Mouse (Mus musculus) ovary, postnatal 14 days (tissue): ENCODE measurements around the gene Tldc1.

Source experiments
- DNase-seq: peaks from one replicate; pipeline ENCODE4 v3.0.0; 2022; ENCODE audit warnings: low spot score

Tldc1 gene

DNA sequence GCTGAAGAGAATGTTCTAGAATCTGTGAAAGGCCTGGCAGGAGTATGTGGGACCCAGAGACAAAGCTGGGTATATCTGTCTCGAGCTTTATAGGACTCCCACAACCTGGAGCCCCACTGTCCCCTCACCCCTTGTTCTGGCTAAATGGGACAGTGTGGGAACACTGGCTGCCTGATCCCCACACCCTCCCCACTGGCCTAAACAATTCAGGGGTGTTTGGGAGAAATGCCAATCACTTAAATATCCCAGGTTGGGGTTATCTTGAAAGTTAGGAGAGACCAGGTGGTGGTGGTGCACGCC, 20.7 kb upstream of the Tldc1 start:
- no peak for DNase-seq

DNA sequence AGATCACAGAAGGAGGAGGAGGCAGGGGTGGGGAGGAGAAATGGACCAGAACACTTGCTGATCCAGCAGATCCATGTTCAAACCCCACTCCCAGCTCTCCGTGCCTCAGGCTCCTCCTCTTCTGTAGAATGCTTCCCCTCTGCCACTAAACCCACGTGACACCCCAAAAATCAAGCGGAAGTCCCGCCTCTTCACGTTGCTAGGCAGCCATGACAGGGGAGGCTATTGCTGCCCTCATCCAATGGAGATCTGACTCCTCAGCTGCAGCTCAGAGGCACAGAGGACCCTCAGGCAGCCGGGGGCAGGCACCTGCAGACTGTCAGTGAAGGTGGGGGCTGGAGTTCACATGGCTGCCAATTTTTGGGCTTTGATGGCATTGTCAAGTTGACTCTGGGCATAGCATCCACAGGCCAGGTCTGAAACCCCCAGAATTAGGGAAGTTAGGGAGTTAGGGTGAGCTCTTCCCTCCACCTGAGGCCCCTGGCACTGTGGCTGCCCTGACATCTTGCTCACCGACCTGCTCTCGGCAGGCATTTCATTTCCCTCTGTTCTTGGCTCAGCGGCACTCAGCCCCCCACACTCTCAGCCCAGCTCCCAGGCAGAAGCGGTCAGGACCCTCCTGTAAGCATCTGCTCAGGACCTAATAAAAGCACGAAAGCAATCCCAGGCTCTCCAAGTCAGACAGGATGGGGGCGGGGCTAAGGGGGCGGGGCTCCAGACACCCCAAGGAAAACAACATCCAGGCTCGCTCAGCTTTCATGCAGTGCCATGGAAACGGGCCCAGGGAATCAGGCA, 20.2 kb upstream of the Tldc1 start:
- DNase-seq: peak; percentile 43

DNA sequence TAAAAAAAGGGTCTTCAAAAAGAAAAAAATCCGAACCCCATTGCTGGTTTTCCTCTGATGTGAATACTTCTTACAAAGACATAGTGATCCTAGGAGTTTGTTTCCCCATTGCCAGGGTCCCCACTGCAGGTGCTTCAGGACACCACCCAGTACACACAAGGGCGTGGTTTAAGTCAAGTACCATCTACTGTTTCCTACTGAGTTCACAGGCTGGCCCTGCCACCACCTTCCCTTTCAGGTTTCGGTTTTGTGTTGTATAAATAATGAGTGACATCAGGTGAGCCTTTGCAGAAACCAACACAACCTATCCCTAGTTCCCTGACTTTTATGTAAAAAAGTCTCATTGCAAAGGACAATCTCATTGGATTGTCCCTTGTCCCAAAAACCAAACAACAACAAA, 17.4 kb upstream of the Tldc1 start:
- no peak for DNase-seq

- DNase-seq: no peak
Measured at GRCm38 (mm10) chr8:119794689-119795088, 16.5 kb upstream of the Tldc1 start.

- DNase-seq: no peak
Measured at GRCm38 (mm10) chr8:119791804-119792704, 13.8 kb upstream of the Tldc1 start.

GRCm38 (mm10) chr8:119789581-119789980, 11.4 kb upstream of the Tldc1 start:
- no peak for DNase-seq

DNA sequence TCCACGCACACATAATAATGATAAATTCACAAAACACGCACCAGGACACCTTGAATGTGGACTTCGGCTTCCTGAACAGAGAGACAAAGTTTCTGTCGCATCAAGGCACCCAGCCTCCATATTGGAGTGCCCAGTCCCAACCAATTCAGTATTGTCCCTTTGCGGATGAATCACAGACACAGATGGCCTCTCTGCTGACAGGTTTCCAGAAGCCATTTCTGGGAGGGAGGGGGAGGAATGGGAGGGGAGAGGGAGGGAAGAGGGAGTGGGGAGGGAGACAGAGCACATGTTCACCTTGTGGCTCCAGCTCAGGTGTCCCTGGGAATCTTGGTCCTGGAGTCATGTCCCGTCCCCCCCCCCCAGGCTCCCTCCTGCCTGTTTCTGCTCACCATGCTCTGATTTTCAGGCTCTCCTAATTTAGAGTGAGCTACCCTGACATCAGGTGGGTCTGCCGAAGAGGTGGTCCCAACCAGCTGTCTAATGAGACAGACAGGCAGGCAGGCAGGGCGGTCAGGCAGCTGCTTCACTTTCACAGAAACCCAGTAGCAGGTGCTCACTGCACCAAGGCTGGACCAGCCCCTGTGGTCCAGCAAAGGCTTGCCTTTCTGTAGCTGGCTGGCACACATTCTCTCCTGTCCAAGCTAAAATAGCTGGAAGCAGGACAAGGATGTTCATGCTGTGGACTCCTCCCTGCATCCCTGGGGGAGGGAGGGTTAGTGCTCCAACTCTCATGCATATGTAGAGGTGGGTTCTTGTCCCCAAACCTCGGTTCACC, 10.6 kb upstream of the Tldc1 start:
- no peak for DNase-seq

GRCm38 (mm10) chr8:119787341-119787740, 9.1 kb upstream of the Tldc1 start:
- no peak for DNase-seq

GRCm38 (mm10) chr8:119786871-119787270, 8.7 kb upstream of the Tldc1 start:
- DNase-seq: no peak

DNA sequence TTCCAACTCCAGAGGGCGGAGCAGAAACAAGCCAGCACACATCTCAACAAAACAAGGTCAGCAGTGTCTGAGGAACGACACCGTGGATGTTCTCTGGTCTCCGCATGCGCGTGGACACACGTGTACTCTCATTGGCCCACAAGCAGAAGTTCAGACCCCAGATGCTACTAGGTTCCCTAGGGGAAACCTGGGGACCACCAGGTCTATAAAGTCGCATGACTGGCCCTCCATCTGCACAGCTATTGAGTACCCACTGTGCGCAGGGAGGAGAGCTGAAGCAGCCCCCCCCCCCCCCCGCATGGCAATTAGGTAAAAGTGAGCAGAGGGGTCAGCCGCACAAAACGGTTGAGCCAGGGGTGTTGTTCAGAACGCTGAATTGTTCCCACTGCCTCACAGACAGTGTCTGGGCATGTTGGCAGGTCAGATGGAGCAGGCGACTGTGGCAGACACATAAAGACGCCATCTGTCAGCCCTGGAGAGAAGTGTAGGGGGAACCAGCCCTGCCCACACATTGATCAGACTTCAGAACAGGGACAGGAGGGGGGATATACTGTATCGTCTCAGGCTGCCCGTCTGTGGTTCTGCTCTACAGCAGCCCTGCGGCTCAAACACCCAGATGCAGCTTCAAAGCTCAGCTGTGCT, 7.7 kb upstream of the Tldc1 start:
- DNase-seq: no peak

- DNase-seq: no peak
Measured at GRCm38 (mm10) chr8:119784676-119785075, 6.5 kb upstream of the Tldc1 start.

DNA sequence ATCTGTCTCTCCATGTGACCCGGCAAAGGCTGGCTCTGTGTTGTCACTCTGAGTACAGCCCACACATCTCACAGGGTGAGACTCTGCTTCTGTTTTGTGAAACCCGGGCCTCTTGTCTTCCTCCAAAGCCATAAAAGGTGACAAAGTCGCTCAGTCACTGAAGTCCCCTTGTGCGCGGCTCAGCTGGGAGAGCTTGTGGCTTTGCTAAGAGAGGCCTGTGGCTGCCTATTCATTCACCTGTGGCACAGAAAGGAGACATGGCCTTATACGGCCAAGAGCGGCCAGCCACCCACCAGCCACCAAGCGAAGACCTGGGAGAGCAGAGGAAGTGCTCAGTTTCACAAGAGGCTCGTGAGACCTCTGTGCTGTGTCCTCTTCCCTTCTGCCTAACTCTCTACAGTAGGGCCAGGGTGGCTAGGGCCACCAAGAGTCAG, 5.9 kb upstream of the Tldc1 start:
- DNase-seq: no peak

- no peak for DNase-seq
Measured at GRCm38 (mm10) chr8:119783579-119783978, 5.4 kb upstream of the Tldc1 start.

GRCm38 (mm10) chr8:119782715-119783114, 4.5 kb upstream of the Tldc1 start:
- DNase-seq: peak; percentile 75

DNA sequence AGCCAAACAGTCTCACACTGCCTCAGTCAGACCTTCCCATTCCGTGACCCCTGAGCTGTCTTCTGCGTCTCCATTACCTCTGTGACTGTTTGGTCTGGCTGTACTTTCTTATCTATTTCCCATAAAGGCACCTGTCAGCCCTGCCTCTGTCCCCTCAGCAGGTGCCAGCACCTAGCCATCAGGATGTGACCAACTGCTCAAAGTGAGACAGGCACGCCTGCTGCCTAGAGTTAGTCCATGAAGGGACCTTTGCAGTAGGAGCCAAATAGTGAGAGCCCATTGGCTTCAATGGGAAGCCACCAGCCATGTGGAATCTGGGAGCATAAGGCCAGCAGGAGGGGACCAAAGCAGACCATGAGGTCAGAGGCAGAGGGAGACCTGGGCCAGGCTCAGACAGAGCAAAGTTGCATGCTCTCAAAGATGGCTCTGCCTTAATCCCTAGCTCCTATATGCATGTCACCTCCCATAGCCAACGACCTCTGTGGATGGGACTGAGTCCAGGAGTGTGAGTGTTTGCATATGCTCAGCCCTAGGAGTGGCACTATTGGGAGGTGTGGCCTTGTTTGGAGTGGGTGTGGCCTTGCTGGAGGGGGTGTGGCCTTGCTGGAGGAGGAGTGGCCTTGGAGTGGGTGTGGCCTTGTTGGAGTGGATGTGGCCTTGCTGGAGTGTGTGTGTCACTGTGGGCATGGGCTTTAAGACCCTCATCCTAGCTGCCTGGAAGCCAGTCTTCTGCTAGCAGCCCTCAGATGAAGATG, 3.0 kb upstream of the Tldc1 start:
- no peak for DNase-seq

- no peak for DNase-seq
Measured at GRCm38 (mm10) chr8:119780402-119781049, 2.3 kb upstream of the Tldc1 start.

DNA sequence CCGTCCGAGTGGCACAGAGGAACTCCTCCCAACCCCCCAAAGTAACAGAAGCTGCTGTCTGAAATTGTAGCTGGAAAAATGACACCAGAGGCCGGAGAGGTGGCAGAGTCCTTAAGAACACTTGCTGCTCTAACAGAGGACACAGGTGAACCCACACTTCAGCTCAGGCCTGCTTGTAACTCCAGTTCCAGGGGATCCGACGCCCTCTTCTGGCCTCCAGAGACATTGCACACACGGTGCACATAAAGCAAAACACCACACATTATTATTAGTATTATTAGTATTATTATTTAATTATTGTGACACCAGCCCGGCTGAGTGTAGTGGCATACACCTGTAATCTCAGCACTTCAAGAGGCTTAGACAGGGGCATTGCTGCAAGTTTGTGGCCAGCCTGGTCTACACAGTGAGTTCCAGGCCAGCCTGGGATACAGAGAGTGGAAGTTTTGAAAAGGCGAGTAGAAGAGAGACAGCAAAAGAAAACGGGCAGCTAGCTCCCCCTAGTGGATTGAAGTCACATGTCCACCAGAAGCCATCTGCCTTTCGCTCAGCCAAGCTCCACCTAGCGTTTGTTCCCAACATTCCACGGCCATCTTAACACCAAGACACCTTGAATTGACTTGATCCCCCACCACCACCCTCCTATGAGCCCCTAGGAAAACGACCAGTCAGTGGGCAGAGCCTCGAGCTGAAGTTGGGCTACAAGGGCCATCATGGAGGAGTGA, 959 bp upstream of the Tldc1 start:
- peak; percentile 76 for DNase-seq

DNA sequence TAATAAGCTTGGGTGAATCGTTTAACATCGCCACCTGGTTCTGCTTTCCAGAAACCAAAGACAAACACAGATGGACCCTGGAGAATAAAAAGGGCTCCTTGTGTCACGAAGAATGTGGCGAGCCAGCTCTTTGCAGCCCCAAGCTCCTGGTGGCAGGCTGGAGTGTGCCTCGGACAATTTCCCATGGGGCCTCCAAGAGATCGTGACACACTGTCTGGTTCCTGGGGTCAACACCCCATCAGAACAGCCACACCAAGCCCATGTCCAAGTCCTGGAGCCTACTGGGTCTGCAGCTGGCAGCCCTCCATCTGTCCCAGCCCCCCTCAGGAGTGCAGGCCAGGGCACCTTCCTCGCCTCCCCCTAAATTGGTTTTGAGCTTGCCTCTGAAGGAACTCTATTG, 451 bp downstream of the Tldc1 start:
- no peak for DNase-seq

GRCm38 (mm10) chr8:119776668-119777245, 1.5 kb downstream of the Tldc1 start:
- DNase-seq: no peak
